Mouse (Mus musculus) WW6 (cell line): Measurements from ENCODE around the gene Jkamp.
"Not testable (repeated sequence)": the region's sequence is repeated elsewhere in the genome, so short reads cannot be mapped to it uniquely, and the experiment has no call there.

ENCODE experiments used
- DNase-seq: peaks from one replicate; pipeline ENCODE4 v3.0.0-alpha.2; 2013; ENCODE audit warnings: low read depth, low spot score

Gene Jkamp

DNA sequence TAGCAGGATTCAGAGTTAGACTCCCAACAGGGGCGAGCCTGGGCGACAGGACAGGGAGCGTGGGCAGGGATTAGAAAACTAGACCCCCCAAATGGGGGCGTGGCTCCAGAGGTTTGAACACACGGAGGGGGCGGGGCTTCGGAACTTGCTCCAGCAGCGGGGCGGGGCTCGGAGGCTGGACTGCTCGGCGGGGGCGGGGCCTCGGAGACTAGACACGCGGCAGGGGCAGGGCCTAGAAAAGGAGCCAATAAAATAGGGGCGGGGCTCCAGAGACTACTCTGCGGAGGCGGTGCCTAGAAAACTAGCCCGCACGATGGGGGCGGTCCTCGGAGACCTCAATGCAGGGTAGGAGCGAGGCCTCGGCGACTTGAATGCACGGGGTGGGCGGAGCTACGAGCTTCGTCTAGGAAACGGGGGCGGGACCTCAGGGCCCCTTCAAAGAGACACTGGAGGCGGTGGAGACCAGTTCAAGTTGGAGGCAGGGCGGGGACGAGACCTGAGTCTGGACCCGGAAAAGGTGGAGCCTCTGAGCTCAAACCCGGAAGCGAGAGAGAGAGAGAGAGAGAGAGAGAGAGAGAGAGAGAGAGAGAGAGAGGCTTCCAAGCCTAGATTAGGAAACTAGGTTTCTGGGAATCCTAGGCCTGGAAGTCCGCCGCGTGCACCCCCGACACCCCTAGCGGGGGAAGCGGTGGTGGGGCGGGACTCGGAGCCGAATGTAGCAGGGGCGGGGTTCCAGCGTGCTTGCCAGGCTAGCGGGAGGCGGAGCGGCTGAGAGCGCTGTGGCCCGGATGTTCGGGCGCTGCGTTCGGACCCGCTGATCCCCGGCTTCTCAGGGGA is at the start of gene Jkamp, which contains the start of gene L3hypdh:
Gene Jkamp, plus strand, starts transcription at position 261 of the 837 bp plus-strand sequence.
Gene L3hypdh, minus strand, starts transcription at position 111 of the 837 bp plus-strand sequence.
- peak; percentile 99 for DNase-seq

- DNase-seq = no peak
Measured at GRCm38 (mm10) chr12:72036097-72036661, 49.2 kb upstream of the Jkamp start.

DNA sequence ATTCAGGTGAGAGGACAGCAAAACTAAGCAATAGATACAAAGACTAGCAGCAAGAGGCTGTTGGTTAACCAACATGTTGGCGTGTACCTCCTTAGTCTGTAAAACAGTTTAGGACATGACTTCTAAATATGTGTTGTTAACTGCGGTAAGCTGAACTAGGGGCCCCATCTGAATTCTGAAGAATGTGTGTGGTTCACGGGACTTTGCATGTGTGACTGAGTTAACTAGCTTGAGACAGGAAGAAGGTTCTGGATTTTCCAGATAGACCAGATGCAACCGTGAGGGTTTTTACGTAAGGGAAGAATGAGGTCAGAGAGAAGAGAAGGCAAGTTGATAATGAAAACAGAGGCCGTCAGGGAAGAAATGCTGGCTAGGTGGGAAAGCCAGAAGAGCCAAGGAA is 48.3 kb upstream of the Jkamp start:
- DNase-seq = no peak

DNA sequence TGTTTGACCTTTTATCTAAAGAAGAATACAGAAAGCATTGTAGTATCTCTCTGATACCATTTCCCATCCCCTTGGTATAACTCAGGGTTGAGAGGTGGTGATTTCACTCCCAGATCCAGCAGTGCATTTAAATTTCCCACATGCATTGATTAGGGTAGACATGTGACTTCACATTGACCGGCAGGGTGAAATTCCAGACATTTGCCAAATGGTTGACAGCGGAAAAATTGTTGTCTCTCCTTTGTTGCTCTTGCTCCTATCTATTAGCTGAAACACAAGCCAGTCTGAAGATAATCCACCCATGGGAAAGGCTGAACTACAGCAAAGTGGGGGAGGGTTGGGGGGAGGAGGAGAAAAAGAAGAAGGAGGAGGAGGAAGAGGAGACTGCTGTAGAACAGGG is 46.5 kb upstream of the Jkamp start:
- DNase-seq = no peak

DNA sequence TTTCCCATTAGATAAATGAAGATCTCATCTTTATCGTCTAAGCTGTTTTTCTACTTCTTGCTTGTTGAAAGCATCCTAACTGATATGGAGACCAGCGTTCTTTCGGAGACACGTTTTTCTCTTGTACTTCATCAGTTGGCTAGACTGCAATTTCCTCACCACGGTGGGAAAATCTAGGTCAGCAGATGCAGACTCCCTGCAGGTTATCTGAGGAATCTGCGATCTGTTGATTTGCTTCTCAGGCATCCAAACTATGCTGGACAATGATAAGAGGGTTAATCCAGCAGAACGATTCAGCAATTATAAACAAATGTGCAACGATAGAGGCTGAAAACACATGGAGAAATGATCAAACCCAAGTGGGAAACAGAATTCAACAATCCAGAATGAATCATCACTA is 45.9 kb upstream of the Jkamp start:
- no peak for DNase-seq

- DNase-seq = no peak
Measured at GRCm38 (mm10) chr12:72041238-72041637, 44.2 kb upstream of the Jkamp start.

GRCm38 (mm10) chr12:72047513-72047912 is 37.9 kb upstream of the Jkamp start:
- no peak for DNase-seq

GRCm38 (mm10) chr12:72050156-72050555 is 35.2 kb upstream of the Jkamp start:
- not testable (repeated sequence) for DNase-seq

- no peak for DNase-seq
Measured at GRCm38 (mm10) chr12:72050821-72051220, 34.6 kb upstream of the Jkamp start.

DNA sequence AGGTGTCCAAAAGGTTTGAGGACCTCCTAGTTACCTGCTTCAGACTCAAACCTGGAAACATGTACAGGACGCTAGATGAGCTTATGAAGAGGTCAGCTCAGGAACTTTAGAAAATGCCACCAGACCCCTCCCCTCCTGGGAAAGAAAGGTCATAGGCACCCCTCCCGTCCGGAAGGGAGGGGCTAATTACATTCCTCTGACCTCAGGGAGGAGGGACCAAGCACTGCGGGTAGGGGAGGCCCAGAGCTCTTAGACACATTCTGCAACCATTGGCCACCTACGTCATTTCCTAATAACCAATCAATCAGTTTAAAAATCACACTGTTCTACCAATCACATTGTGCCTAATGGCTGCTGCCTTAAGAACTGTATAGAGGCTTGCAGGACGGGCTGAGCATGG is 32.8 kb upstream of the Jkamp start:
- DNase-seq = no peak

GRCm38 (mm10) chr12:72053303-72053702 is 32.1 kb upstream of the Jkamp start:
- DNase-seq = no peak

DNA sequence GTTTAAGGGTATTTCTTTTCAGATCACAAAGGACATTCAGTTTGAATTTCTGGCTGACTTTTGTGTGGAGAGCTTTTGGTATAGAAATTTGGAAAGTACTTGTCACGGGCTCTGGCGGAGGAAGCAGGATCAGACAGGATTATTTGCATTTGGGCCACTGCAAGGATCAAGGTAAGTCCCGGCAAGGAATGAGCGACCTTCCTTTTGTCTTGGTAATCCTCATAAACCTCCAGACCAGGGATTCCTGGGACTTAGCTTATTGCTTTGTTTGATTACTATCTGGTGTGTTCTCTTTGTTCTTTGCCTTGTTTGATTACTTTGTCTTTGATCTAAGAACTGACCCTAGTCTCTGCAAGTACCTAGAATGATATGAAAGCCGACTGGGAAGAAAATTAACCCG is 31.5 kb upstream of the Jkamp start:
- DNase-seq = peak; percentile 42

DNA sequence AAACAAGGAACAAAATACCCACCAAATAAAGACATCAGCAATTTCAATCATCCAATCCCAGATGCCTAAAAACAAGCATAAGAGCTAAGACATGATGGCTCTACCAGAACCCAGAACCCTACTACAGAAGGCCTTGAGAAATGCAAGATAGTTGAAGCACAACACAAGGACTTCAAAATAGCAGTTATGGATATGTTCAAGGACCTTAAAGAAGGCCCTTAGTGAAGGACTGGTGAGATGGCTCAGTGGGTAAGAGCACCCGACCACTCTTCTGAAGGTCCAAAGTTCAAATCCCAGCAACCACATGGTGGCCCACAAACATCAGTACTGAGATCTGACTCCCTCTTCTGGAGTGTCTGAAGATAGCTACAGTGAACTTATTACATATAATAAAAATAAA is 27.6 kb upstream of the Jkamp start:
- DNase-seq = no peak

GRCm38 (mm10) chr12:72069626-72070326 is 15.6 kb upstream of the Jkamp start:
- DNase-seq = no peak

DNA sequence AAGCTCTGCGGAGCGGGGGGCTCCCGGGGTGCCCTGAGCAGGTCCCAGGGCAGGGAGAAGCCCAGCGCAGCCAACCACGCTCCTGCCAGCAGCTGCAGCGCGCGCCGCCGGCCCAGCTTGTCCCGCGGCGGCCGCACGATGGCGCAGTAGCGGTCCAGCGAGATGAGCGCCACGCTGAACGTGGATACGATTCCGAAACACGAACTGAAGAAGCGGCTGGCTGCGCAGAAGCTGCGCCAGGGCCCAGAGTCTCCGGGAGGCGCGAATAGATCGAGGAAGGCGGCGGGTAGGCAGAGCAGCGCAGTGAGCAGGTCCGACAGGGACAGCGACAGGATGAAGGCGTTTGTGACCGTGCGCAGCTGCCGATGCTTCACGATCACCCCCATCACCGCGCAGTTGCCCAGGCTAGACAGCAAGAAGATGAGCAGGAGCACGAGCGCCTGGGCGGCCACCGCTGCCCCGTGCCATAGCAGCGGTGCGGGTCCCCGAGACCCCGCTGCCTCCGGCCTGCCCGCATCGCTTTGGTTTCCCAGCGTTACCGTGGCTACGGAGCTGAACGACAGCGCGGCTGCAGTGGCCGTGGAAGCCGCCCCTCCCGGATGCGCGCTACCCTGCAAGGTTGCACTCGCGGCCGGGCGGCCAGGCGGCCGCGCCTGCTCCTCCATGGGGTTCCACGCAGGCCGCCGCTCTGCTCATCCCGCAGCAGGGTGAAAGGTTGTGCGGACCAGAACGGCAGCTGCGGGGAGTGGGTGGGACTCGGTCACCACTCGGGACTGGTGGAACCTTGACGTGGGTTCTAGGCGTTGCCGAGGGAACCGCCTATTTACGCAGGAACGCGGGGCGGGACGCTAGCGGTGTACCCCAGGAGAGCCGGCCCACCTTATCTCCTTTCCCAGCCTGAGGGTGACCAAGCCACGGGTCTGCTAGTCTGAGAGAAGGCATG is 14.8 kb upstream of the Jkamp start, which contains the start of gene Gpr135:
Gene Gpr135, minus strand, starts transcription at position 799 of the 943 bp plus-strand sequence.
- no peak for DNase-seq

GRCm38 (mm10) chr12:72078248-72078647 is 7.1 kb upstream of the Jkamp start:
- no peak for DNase-seq

- DNase-seq = no peak
Measured at GRCm38 (mm10) chr12:72081961-72082360, 3.4 kb upstream of the Jkamp start.

DNA sequence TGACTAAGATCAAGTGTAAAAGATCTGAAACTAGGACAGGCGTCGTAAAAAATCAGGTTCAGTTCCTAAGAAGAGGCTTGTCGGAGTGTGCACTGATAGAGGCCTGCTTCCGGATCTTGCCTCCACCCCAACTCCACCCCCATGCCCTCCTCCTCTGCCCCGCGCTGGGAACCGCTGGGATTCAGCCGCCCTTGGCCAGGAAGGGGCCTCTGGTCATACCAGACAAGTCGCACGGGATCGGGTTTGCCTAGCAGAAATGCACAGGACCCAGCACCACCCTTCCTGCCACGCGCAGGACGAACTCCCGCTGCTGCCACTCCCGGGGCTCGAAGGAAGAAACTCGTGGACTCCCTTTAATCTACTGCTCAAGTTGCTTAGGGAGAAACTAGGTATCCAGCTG is 3.0 kb upstream of the Jkamp start:
- DNase-seq = no peak

DNA sequence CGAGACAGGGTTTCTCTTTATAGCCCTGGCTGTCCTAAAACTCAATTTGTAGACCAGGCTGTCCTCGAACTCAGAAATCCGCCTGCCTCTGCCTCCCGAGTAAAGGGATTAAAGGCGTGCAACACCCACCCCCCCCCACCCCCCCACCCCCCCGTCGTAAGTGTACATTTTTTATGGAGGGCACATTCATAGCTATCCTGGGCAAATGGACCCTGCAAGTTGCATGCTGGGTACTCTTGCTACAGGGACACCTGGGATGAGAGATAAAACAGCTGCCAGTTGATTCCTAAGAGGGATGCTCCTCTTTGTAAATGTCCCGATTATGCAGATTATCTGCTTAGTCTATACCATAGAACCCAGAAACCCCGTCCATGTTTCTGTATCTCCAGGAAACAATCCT is 2.1 kb upstream of the Jkamp start:
- no peak for DNase-seq

GRCm38 (mm10) chr12:72084261-72085023 is 947 bp upstream of the Jkamp start:
- DNase-seq = no peak

GRCm38 (mm10) chr12:72085024-72085328 is 413 bp upstream of the Jkamp start:
- no peak for DNase-seq
